Mouse (Mus musculus): ENCODE measurements around the gene Plxna4.

Plxna4 gene

DNA sequence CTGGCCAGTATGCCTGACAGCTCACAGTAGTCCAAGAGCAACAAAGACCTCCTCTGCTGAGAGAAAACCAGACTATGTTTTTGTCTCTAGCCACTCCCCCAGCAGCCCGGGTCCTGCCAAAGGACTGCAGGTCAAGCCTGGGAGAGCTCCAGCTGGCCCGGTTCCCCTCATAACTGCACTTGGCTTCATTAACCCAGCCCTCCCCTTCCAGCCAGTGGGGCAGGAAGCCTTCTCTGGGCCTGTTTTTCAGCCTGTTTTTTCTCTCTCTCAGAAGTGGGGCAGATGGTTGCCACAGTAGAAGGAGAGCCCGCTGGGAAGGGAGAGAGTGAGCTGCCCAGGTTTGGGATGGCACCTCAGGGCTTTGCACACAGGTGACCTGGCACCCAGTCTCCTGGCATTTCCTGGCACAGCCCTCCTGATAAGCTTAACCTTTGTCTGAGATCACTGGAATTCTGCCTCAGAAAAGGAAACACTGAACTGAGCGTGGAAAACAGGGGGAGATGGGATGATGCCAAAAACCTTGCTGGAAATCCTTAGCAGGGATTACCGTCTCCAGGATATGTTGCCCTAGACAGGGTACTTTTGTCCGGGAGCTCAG, 190.8 kb downstream of the Plxna4 start:
- DNase-seq, result peak; percentile 84 to 92

DNA sequence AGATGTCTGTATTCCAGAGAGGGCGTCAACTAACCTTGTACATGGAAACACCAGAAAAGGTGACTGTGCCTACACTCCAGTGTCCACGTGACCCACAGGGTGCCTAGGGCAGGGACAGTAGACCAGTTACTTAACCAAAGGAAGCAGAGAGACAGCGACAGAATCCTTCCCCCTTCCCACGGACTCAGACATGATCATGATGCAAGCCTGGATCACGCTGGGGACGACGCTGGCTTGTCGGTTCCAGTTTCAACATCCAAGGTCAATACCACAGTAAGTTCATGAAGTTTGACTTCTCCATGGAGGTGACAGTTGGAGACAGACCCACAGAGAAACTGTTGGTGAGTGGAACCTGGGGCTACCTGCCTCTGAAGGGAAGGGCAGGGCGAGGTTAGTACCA, 192.6 kb downstream of the Plxna4 start:
- no peak for DNase-seq

DNA sequence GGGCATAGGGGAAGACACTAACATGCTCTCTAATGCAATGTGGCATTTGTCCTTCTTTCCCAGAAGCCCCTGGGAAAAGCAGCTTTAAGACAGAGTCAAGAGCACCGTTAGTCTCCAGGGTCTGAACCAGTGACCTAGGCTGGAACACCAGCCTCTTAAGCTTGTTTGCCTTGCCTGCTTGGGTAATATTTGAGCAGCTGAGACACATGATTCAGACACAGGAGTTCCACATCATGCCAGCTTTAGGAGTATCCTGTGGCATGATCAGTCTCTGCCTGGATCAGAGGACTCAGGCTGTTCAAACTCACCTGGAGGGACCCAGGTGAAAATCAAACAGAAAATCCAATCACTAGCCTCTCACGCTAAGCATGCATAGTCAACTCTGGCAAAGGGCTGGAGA, 195.7 kb downstream of the Plxna4 start:
- DNase-seq, result no peak

DNA sequence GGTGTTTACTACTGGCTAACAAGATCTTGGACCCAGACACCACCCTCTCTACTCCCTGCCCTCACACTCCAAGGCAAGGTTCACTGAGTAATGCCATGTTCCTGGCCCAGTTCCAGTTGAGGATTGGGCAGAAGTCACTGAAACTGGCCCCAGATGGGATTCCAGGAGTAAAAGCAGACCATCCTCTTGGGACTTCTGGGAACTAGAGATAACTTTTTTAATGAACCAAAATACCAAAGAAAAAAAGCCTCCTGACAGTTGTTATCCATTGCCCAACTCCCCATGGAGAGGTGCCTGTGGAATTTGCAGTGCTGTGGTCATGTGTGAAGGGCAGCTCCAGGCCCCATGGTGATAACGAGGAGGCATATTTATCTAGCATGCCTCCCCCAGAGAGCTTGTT, 199.7 kb downstream of the Plxna4 start:
- no peak for DNase-seq

DNA sequence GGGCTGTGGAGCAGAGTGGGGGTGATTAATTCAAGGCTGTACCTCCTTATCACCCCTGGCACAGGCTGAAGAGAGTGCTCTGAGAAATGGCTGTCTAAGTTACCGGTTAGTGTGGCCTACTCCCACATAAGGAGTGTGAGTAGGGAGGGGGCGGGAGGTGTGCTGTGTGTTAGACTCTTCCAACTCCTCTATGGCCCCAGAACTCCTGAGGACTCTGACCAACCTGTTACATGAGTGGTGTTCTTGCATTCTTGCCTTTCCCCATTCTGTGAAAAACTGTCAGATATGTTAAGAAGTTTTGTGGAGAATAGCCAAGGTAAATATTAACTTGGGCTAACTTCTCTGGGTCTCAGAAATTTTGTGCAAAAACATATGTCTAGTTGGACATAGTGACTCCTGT, 201.1 kb downstream of the Plxna4 start:
- peak in 1 of 2 experiments; percentile 53 for DNase-seq

DNA sequence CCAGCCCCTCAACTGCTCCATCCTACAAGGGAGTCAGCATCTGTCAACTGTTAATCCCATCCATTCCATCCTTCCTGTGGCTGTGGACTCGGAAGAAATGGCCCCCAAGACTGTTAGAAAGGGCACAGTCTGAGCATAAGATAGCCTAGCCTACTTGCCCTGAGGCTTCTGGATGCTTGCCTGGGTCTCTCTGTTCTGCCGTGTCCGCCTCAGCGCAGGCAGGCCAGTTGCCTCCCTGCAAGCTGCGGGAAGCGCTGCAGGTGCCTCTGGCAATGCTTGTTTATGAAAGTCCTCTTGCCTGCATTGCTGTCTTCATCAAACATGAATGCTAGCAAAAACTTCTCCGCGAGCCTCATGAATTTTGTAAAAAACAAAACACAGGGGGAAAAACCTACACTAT, 203.1 kb downstream of the Plxna4 start:
- no peak for DNase-seq

DNA sequence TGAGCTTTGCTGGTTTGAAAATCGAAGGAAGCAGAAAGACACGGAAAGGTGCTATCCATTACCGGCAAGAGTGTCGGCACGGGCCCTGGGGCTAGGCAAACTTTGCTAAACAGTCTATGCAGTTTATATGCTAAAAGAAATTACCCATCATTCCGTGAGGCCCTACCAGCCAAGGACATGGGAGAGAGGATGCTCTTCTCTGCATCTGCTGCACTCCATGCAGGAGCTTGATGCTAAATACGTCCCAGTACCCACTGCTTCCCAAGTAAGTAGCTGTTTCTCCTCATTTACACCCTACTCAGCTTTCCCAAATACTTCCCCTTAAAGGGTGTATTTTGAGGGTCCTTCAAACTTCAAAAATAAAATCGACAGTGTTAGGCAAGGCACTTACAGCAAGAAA, 203.6 kb downstream of the Plxna4 start:
- DNase-seq, result no peak

DNA sequence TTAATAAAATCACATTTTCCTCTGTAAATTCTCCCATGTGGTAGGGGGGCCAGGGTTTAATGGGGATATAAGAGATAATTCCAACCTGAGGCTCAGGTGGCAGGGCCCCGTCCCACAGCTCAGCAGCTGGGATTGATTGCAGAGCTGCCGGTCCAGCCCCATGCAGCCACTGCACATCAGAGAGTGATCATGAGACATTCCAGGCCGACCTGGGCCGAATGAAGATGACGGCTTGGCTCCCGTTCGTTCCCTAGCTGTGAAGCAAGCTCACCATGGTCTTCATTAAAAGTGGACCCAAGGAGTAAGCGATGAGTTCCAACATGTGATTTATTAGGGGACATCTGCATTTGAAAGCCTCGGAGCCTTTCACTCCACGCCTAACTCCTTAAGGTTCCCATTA, 206.5 kb downstream of the Plxna4 start:
- no peak for DNase-seq

DNA sequence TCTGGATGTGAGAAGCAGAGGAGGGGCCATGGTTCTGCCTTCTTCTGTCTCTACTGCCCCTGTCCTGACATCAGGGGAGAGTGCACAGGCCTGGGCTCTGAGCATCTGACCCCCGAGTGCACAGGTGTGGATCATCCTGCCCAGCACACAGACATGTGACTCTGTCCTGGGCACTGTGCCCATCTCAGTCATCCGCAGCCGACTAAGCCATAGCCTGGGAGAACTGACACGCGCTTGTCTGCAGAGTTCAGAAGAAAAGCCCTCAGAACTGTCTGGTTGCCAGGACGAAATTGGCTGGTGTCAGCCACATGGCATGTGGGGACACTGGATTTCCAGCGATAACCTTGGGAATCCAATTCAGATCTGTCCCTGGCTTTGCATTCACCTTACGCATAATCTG, 210.8 kb downstream of the Plxna4 start:
- DNase-seq, result peak; percentile 14 to 44

DNA sequence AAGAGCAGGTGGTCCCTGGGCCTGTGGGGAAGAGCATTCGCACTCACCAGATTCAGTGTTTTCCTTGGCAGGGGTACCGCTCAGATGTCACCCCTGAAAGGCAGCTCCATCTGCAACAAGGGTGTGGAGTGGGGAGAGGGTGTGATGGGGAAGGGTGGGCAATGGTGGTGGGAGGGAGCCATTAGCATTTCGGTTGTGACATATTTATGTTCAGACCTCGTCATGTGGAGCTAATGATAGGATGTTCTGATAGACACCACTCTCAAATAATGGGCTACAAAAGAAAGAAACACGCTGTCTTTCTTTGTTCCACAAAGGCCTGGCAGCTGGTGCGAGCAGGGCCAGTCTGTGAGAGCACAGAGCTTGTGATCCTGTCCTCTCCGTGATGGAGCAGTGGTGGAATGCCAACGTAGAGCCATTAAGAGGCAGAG, 214.0 kb downstream of the Plxna4 start:
- DNase-seq, result no peak

DNA sequence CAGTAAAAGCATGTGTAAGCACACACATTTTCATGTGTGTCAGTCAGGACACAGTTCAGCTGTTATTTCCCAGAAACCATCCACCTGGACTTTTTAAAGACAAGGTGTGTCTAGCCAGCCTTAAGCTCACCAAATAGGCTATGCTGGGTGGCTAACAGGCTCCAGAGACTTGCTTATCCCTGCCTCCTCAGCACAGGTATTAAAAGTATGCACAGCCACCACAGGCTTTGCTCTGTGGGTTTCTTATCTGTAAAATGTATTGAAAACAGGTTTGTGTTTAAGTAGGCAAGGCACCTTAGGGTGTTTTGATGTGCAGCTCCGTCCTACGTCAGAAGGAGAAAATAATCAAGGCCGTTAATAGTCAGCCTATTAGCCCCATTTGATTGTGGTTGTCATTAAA, 218.9 kb downstream of the Plxna4 start:
- DNase-seq, result no peak

DNA sequence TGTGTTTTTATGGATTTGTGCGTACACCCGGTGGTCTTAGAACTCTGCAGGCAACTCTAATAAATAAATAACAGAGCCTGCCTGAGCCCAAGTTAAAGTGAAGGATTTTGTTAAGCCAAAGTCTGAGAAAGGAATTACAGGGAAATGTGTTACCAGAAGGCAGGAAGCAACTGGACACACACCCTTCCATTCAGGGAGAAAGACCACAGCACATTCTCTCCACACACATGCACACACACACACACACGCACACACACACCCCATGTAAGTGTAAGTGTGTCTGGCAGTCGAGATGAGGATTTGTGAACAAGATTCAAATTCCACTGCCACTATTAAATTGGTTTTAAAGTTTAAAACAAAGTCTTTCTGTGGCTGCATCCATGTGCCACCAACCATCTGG, 219.6 kb downstream of the Plxna4 start:
- DNase-seq, result no peak

DNA sequence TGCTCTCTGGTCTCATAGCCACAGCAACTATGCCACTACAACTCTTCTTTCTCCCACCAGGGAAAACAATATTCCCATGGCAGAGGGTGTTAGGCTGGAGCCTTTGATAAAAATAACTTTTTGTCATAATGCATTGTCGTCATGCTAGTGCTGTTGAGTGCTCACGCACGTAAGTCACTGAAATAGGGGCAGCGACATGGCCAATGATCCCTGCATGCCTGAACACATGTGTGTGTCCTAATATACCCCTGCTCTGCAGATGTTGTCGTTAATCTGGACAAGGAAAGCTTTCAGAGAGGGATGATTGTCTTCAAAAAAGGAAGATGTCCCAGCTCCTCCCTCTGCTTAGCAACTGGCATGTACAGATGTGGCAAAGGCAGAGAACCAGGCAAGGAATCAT, 223.1 kb downstream of the Plxna4 start:
- DNase-seq, result no peak

DNA sequence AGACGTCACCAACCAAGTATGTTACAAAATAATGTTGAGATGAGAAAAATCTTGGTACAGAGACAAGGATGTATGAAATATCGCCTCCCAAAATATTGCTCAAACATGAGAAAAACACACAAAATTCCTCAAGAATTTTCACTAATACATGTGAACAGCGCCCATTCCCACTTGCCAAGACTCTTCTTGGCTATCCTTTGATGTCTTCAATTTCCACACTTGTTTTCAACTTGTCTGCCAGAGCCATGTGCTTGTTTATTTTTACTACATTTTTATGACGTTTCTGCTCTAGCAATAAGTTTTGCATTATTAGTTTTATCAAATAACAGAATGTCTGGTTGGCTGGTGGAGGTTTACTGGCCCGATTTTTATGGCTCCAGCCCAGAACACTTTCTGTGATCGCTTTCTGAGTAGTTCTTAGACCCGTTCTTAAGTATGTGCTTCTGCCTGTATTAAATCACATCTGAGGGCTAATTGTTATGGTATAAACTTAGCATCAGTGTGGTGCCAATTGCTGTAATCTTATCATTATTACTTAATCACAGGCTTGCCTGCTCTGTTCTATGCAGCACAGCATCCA, 224.4 kb downstream of the Plxna4 start:
- peak; percentile 36 to 60 for DNase-seq

DNA sequence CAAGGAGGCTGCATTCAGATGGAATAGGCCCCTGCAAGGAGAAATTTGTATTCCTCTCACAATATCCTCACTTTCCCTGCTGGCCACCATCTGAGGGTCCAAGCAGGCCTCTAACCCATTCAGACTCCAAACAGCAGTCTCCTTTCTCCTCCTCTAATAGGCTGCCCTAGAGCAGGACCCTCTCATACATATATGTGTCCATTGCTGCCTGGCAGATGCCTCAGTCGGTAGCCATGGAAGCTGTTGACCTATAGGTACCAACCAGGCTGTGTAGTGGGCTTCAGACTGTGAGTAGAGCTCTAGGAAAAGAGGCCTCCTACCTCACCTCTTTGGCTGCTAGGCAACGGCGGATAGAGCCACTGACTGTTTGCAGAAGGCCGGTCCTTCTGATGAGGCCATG, 225.6 kb downstream of the Plxna4 start:
- DNase-seq, result no peak

DNA sequence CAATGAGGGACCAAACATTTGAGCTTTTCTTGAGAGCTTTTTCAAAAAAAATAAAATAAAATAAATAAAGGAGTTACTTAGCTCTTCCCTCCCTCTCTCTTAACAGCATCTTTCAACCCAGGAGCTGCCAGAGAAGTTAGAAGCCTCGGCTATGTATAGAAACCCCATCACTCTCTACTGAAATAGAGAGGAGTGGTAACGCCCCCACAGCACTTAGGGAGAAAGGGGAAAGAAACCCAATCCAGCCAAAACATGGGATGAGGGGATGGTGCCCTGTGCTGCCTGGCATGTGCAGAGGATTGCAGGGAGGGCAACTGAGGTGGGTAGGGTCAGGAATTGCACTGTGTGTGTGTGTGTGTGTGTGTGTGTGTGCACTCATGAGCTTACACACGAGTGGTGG, 228.3 kb downstream of the Plxna4 start:
- DNase-seq, result no peak

DNA sequence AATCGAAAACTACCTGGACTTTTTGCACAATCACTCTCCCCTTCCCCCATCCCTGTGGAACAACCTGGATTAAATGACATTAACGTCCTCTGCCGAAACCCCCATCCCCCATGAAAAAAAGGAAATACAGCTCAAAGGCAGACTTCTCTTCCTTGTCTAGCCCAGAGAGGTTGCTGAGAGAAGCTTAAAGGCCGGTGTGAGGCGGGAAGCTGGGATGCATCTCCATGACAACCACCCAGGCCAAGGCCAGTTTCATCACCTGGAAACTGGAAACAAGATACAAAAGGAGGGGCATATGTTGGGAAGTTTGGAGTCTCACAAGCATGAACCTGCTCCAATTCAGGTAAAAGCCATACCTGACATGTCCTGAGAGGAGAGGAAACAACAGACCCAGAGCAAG, 230.5 kb downstream of the Plxna4 start:
- DNase-seq, result no peak

DNA sequence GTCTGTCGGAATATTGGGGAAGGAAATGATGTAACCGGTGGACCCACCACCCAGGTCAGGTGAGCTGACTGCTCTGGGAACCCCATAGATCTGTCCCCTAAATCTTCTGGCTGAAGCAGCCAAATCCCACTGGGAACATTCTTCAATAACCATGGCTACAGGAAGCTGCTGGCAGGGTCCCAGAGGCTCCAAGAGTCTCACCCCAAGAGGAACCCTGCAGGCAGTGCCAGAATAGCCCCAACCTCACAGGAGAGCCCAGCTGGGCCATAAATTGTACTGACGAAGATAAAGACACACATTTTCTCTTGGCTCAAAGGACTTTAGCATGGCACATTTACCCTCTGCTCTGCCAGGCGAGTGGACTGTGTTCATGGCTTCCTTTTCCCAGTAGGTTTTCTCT, 232.4 kb downstream of the Plxna4 start:
- DNase-seq, result peak in 1 of 2 experiments; percentile 45

DNA sequence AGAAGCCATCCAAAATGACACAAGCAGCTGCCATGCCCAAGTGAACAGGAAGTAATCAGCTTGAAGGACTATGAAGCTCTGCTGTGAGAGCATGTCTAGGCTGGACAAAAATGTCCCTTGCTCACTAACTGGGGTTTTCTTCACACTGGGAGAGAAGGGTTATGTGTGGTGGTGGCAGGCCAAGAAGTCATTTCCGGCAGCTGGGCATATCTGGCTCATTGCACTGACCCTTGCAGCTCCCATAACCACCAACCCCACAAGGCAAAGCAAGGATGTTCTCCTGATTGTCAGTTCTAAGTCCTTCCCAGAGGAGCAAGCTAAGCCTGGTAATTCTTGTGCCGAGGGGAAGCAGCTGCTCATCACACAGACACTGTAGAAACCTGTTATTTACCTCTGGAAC, 239.0 kb downstream of the Plxna4 start:
- peak; percentile 18 to 73 for DNase-seq

DNA sequence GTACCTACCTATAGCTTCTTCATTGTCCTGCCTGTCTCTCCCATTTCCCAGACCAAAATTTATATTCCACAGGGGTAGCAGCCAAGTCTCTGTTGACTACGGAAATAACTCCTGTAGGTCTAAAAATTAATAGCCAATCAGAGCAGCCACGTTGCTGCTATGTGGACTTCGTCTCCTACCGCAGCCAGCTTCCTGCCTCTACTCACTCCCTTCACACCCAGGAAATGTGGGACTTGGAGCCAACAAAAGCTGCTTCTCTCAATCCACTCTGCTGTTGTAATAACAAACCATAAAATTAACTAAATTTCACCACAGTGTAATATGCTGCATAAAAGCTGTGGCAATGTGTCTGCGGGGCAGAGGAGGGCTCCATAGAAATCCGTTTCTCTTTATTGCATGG, 239.9 kb downstream of the Plxna4 start:
- peak; percentile 19 to 52 for DNase-seq

DNA sequence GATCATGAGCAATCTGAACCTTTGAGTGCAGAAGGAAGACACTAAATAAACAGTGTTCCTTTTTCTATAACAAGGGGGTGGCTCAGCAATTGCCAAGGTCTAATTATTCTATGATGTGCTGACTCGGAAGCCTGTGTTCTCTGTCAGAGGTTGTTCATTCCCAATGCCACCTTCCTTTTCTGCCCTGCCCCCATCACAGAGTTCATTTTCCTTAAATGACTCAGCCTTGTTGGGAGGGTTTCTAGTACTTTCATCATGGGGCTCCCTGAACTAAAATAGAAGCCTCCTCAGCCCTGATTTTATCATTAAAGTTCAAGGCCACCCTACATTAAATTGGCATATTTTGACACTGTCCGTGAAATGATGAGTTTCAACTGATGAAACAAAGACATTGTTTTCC, 242.0 kb downstream of the Plxna4 start:
- DNase-seq, result no peak

DNA sequence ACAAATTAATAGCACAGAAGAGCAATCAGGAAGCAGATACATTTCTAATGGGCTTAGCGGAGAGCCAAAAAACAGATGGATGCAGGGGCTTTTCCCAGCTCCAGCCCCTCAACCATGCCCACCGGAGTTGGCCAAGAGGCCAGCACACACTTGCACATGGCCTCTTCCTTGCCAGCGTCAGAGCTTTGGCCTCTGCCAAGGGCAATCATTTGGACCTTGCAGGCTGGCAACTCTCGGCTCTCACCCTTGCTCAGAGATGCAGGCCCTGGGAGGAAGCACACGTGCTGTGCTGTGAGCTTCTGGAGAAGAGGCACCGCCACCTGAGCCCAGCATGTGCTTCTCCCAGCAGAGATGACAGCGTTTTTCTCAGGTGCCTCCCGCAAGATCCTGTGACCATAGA, 245.3 kb downstream of the Plxna4 start:
- no peak for DNase-seq

DNA sequence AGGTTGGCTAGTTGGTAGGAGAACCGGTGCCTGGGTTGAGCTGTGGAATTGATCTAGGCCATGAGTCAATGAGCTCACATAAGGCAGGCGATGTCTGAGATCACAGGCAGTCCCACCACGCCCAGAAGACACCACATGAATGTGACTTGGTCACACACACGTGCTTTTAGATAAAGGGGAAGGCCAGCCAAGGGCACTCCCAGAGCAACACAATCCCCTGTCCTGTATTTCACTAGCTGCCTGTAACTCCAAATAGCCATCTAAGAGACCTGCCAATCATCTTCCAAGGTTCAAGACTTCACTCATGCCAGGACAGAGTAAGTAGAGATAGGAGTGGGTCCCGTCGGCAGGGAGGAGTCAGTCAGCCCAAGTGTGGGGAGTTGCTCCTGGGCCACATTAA, 245.7 kb downstream of the Plxna4 start:
- DNase-seq, result no peak

DNA sequence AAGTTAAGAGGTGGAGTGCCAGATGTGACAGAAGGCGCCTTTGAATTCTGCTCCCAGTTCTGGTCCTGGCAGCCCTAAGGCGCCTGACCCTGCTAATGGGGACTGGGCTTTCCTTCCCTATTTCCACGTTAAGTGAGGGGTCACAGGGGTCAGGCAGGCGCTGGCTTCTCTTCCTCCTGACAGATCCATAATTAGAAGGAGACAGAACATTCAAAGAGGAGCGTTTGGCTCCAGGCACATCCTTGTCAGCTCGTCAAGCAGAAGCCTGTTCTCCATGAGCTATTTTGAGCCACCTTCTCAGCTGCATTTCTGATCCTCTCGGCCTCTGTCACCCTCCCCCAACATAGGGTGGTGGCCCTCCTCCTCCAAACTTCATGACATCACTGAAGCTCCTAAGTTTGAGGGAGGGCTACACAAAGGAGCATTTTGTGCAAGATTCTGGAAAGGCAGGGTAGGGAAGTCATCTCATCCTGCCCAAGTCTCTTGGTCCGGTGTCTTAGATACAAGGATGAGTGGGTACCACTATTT, 249.5 kb downstream of the Plxna4 start:
- peak in 1 of 2 experiments; percentile 35 for DNase-seq

DNA sequence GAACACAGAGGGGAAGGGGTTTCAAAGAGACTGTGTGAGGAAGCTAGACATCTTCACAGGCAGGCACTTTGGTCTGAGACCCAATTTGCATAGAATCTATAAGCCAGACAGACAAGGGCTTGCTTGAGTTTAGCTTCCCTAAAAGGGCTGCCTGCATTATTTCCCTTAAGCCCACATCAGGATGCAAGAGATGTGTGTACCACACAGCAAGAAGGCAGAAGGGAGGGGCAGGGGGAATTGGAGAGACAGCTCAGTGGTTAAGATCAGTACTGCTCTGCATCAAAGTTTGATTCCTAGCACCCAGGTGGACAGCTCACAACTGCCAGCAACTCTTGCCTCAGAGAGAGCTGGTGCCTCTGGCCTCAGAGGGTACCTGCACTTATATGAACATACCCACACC, 256.7 kb downstream of the Plxna4 start:
- DNase-seq, result no peak

Data from lung, postnatal 4 days (tissue).